Mouse (Mus musculus): ENCODE measurements around the gene Dhrs7. TPM values are rescaled to one million over a fixed set of nuclear protein-coding genes. Genes with fewer than 3 reads are reported as not detected.

The Dhrs7 gene
- 100 to 1,000 TPM; 243 to 271 TPM for total RNA-seq (2023)

DNA sequence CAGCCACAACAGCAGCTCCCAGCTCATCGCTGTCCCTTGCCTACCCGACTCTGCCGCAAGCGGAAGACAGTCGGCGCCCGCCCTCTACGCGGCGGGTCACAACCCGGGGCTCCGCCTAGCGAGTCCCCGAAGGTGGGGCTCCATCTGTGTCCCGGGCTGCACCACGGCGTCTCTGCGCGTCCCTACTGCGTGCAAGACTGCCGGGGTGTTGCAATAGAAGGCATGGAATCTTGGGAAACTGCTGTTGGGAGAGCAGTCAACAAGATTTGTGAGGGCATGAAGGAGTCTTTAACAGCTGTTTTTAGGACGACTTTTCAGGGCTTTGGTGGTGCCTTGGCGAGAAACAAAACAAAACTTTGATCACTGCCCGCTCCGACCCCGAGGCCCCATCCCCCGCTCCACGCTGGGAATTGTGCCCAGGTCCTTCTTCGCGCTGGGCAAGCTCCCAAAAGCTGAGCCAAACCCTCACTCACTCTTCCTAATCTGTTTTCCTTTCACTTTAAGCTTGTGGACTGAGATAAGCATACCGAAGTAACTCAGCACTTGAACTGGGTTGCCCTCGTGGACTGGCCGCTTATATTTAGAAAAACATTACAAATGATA lies at the start of gene Dhrs7:
Gene Dhrs7 (minus strand): TSS at position 175 of the 603 bp plus-strand sequence.

DNA sequence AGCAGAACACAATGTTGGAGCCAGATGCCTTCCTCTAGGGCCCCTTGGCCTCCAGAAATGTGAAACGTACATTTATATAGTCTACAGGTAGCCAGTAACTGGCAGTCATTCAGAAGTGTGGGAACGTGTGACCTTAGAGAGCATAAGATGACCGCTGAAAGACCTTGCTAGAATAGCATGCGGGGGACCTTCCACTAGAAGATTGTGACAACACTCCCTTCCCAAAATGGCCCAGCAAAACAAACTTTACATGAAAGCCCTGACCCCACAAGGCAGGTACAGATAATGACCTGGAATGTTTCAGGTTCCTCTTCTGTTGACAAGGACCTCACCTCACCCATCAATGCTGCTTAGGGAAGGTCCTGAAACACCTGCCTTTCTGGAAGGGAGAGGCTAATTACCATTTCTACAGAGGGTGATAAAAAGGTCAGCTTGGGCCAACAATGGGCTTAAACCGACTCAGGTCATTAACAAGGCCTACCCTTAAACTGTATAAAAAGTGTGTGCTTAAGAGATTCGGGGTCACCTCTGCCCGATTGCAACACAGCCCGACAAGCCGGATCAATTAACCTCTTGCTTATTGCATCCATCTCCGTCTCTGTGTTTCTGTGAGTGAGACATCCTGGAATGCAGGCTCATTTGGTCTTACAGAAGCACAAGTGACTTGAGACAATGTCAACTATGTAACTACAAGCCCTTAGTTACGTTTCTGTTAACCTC lies 14.9 kb downstream of the Dhrs7 start, which contains the start of gene Gm4756:
Gene Gm4756 (minus strand): TSS at position 51 of the 720 bp plus-strand sequence.

Other genes with a start within 250 kb of the Dhrs7 start
- not detected for gene Lrrc9, start 223.0 kb downstream of the Dhrs7 start, total RNA-seq (2023)
- gene Pcnx4, start 128.5 kb downstream of the Dhrs7 start, total RNA-seq (2023): under 1 TPM; 0.38 to 0.84 TPM
- gene Gm4756, start 15.2 kb downstream of the Dhrs7 start, total RNA-seq (2023): under 1 TPM; 0.27 to 0.29 TPM
- gene Ppm1a, start 92.5 kb upstream of the Dhrs7 start, total RNA-seq (2023): 100 to 1,000 TPM; 118 to 125 TPM